Mouse (Mus musculus) brain, embryonic 14.5 days (tissue): Measurements from ENCODE around the gene Klf3.

Experiments used
- CTCF ChIP-seq: fragments of 200-500 bp; IDR thresholded peaks from 2 replicates; pipeline ENCODE4 v1.5.1; 2012; ENCODE audit warnings: inconsistent platforms, mild to moderate bottlenecking, moderate library complexity, borderline replicate concordance; ENCODE audit not compliant: insufficient read depth, insufficient read length; ENCODE audit errors: extremely low read depth
- POLR2A ChIP-seq: fragments of 200-500 bp; IDR thresholded peaks from 2 replicates; pipeline ENCODE4 v1.6.1; 2012; ENCODE audit warnings: mild to moderate bottlenecking, inconsistent platforms, borderline replicate concordance; ENCODE audit not compliant: poor library complexity, insufficient read depth, insufficient read length, severe bottlenecking; ENCODE audit errors: extremely low read depth

DNA sequence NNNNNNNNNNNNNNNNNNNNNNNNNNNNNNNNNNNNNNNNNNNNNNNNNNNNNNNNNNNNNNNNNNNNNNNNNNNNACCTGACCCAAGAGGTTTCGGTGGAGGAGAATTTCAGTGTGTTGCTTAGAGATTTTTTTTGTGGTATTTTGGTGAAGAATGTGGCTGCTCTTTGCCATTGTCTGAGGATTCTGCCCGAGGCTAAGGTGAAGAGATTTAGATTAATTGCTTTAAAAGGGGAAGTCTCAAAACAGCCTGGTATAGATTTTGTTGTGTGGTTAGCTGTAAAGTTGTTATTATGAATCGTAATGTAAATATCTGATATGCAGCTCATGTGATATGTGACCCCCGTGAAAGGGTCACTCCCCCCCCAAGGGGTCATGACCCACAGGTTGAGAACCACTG is 5.0 kb upstream of the Klf3 start:
- TF ChIP-seq CTCF (no peak), POLR2A (no peak)
